Mouse (Mus musculus) C2C12 (cell line): ENCODE measurements around the gene Aktip. TPM values are rescaled to one million over a fixed set of nuclear protein-coding genes. Genes with fewer than 3 reads are reported as not detected.

ENCODE experiments used
- H3K27me3 ChIP-seq: one replicate; pipeline ENCODE4 v1.6.1; 2011; ENCODE audit not compliant: control insufficient read depth, insufficient read depth, insufficient read length
- H3K36me3 ChIP-seq: one replicate; pipeline ENCODE4 v1.6.1; 2011; ENCODE audit not compliant: control insufficient read depth, insufficient read depth
- H3K4me3 ChIP-seq: one replicate; pipeline ENCODE4 v1.5.1; 2011; ENCODE audit warnings: mild to moderate bottlenecking, control low read depth; ENCODE audit not compliant: poor library complexity, insufficient read depth, severe bottlenecking
- H3K79me2 ChIP-seq: one replicate; pipeline ENCODE4 v1.6.1; 2011; ENCODE audit not compliant: control insufficient read depth, insufficient read depth
- H3K79me3 ChIP-seq: one replicate; pipeline ENCODE4 v1.6.1; 2011; ENCODE audit warnings: low read depth, control low read depth
- H3ac ChIP-seq: one replicate; pipeline ENCODE3; 2011; ENCODE audit warnings: low read depth; ENCODE audit not compliant: control insufficient read depth, insufficient read length
- CEBPB ChIP-seq: IDR thresholded peaks from one replicate; pipeline ENCODE4 v1.6.1; 2011; ENCODE audit warnings: low read depth, mild to moderate bottlenecking, control low read depth, moderate library complexity
- CTCF ChIP-seq: IDR thresholded peaks from one replicate; pipeline ENCODE4 v1.5.1; 2011; ENCODE audit not compliant: control insufficient read depth, insufficient read depth, insufficient read length
- FOSL1 ChIP-seq: IDR thresholded peaks from one replicate; pipeline ENCODE4 v1.8.0; 2011; ENCODE audit warnings: mild to moderate bottlenecking, low read length; ENCODE audit not compliant: poor library complexity, insufficient read depth, severe bottlenecking
- MAX ChIP-seq: IDR thresholded peaks from one replicate; pipeline ENCODE4 v1.6.1; 2011; ENCODE audit warnings: mild to moderate bottlenecking, control low read depth
- MYOD1 ChIP-seq: IDR thresholded peaks from one replicate; pipeline ENCODE4 v1.6.1; 2011; ENCODE audit warnings: low read depth; ENCODE audit not compliant: control insufficient read depth, insufficient read length
- MYOG ChIP-seq: IDR thresholded peaks from one replicate; pipeline ENCODE4 v1.6.1; 2011; ENCODE audit not compliant: control insufficient read depth, insufficient read length; ENCODE audit errors: extremely low read depth
- USF1 ChIP-seq: IDR thresholded peaks from one replicate; pipeline ENCODE4 v1.6.1; 2011; ENCODE audit warnings: low read depth, mild to moderate bottlenecking, control low read depth, moderate library complexity
- polyA plus RNA-seq: library from polyadenylated mRNA; unstranded; fragments of >200 nt; fragmentation: generic; extraction: Trizol; gene quantifications from one replicate; pipeline ENCODE4 v1.2.1, GENCODE M21; 2012; ENCODE audit warnings: missing spikeins

Aktip gene
- polyA plus RNA-seq, 1 experiment: 13.0 TPM

DNA sequence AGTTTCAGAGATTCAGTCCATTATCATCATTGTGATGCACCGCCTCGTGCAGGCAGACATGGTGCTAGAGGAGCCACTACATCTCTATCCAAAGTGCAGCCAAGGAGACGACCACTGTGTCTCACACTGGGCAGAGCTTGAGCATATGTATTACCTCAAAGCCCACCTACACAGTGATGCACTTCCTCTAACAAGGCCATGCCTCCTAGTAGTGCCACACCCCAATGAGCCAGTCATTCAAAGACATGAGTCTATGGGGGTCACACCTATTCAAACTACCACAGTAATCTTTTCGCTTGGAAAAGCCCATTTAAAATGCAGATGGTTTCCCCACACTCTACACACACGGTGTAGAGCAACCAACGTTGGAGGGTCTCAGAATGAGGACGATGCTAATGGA lies 48.2 kb downstream of the Aktip start:
- no peaks in the 10 kb centered on the region for H3K27me3 ChIP-seq
- no peaks in the 10 kb centered on the region for H3K79me2 ChIP-seq
- no peak overlapping the region for H3K4me3 ChIP-seq
- no peaks in the 10 kb centered on the region for H3K36me3 ChIP-seq
- no peak overlapping the region for H3ac ChIP-seq
- TF ChIP-seq MYOD1: no peak
- TF ChIP-seq FOSL1: no peak
- TF ChIP-seq MYOG: no peak
- TF ChIP-seq CTCF: no peak
- no peak for TF ChIP-seq USF1
- TF ChIP-seq MAX: no peak
- TF ChIP-seq CEBPB: no peak
- H3K79me3 ChIP-seq: no peaks in the 10 kb centered on the region

DNA sequence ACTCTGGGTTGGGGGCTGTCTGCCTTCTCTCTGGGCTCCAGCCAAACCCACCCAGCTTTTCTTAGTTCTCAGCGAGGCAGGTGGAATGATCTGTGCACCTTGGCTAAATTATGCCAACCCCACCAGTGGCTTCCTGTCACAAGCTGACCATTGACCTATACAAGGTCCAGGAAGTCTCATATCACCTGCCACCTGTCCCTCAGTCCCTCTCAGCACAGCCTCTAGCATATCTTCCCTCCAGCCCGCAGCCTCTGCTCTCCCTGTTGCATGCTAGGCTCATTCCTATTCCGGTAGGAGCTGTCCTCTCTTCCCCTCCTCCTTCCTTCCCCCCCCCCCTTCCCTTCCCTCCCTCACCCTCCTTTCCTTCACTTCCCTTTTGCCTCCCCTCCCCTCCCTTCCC lies 50.5 kb downstream of the Aktip start:
- no peak overlapping the region for H3ac ChIP-seq
- H3K27me3 ChIP-seq: no peaks in the 10 kb centered on the region
- no peaks in the 10 kb centered on the region for H3K79me2 ChIP-seq
- H3K4me3 ChIP-seq: no peak overlapping the region
- no peak for TF ChIP-seq FOSL1
- TF ChIP-seq MYOD1: no peak
- no peak for TF ChIP-seq USF1
- no peak for TF ChIP-seq CTCF
- TF ChIP-seq MYOG: no peak
- TF ChIP-seq MAX: no peak
- TF ChIP-seq CEBPB: no peak
- H3K79me3 ChIP-seq: no peaks in the 10 kb centered on the region
- no peaks in the 10 kb centered on the region for H3K36me3 ChIP-seq

DNA sequence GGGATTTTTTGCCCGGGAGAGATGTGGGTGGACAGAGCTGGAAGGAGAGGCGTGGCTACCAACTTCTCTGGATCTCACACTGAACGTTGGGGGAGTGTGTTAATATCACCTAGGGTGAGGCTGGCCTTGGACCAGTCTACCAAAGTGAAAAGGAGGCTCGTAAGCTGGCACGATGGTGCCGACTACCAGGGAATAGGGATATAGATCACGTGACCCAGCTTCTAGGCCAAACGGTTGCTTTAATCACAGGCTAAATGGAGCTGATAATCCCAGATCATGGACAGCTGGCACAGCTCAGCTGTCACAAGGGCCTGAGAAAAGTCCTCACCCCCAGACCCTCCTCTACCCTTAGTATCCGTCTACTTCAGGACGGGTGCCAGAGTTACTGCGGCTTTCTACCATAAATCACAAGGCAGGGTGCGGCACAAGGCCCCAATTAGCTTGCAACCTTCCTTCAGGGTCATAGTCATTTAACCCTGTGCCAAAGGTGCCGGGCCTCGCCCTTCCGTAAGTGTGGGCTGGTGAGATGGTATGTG lies 51.1 kb downstream of the Aktip start:
- Histone ChIP-seq H3ac (no peak overlapping the region), H3K36me3 (no peaks in the 10 kb centered on the region), H3K79me3 (no peaks in the 10 kb centered on the region), H3K4me3 (no peak overlapping the region), H3K79me2 (no peaks in the 10 kb centered on the region), H3K27me3 (no peaks in the 10 kb centered on the region)
- TF ChIP-seq CEBPB: no peak
- no peak for TF ChIP-seq FOSL1
- no peak for TF ChIP-seq USF1
- TF ChIP-seq MYOG: no peak
- no peak for TF ChIP-seq CTCF
- TF ChIP-seq MAX: no peak
- TF ChIP-seq MYOD1: no peak

DNA sequence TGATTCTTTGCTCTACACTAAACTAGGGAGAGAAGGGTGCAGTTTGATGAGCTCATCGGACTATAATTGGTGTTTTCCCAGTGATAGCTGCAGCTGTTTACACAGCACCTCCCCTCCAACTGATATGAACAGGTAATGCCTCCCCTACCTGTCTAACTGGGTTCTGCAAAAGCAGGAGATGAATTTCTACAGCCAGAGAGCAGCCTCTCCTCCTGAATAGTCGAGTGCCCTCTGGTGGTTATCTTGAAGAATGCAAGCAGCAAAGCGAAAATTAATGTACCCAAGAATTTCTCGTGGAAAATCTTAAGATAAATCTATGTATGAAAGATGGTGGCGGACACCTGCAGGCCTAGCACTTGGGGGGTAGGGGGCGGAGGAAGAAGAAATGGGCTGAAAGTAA lies 52.1 kb downstream of the Aktip start:
- no peak overlapping the region for H3ac ChIP-seq
- no peak for TF ChIP-seq MAX
- peak; percentile 10 for TF ChIP-seq CTCF
- TF ChIP-seq CEBPB: no peak
- no peak for TF ChIP-seq MYOG

DNA sequence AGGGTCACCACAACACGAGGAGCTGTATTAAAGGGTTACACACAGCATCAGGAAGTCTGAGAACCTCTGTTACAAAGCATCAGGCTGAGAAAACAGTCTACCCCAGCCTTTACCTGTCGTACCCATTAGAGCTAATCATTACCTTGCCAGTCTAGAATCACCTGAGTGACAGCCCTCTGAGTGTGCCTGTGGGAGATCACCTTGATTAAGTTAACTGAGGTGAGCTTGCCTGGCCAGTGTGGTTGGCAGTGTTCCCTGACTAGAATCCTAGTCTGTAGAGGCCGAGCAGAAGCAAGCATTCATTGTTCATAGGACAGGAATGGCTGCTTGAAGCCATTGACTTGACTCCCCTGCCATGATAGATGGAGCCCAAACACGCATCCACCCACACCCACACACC lies 58.9 kb downstream of the Aktip start:
- Histone ChIP-seq H3K27me3 (no peaks in the 10 kb centered on the region), H3K79me3 (no peaks in the 10 kb centered on the region), H3K36me3 (no peaks in the 10 kb centered on the region), H3K4me3 (no peak overlapping the region), H3ac (no peak overlapping the region), H3K79me2 (no peaks in the 10 kb centered on the region)
- TF ChIP-seq MYOD1 (no peak), CTCF (no peak), MAX (no peak), FOSL1 (no peak), MYOG (no peak), USF1 (no peak), CEBPB (no peak)

More for the DNA sequence above, 52.1 kb downstream of the Aktip start:
- H3K4me3 ChIP-seq: no peak overlapping the region
- H3K79me3 ChIP-seq: no peaks in the 10 kb centered on the region
- H3K36me3 ChIP-seq: no peaks in the 10 kb centered on the region
- no peaks in the 10 kb centered on the region for H3K79me2 ChIP-seq
- no peaks in the 10 kb centered on the region for H3K27me3 ChIP-seq

DNA sequence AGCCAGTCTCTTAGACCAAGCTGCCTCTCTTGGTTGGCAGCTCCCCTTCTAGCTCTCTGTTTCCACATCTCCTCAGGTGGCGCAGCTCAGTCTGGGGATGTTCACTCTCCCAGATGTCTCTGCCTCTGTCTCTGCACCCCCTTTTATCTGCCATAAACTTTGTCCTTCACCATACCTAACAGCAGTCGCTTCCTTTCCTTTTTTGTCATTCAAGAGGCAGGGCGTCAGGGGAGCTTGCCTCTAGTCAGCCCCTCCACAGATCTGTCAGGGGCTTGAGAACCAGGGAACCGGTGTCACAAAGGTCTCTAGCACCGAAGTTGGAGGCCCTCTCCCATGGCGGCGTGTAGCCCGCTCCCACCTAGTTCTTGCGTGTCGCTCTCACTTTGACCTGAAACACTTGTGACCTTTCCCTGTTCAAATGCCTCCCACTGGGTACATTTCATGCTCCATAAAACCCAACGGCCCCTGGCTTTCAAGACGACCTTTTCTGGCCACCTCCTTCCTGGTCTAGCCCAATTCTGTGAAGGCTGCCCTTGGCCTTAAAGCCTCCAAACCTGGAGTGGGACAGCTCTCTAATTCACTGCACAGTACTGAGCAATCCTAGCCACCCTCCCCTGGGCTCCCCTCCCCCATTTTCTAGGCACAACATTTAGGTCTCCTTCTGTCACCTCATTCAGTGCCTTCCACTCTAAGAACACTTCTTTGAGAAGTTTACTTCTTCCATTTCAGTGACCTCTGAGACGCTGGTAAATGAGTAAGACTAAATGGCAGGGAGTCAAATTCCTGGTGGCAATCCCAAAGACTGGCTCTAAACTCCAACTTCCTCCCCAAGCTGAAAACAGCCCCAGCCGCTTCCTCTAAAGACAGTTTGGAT lies 64.2 kb downstream of the Aktip start:
- no peak overlapping the region for H3ac ChIP-seq
- H3K4me3 ChIP-seq: no peak overlapping the region
- TF ChIP-seq MAX (no peak), CEBPB (no peak), MYOD1 (no peak), CTCF (no peak), USF1 (no peak), FOSL1 (no peak), MYOG (no peak)
- H3K36me3 ChIP-seq: no peaks in the 10 kb centered on the region
- H3K79me2 ChIP-seq: peaks cover 8% of the 10 kb centered on the region
- no peaks in the 10 kb centered on the region for H3K27me3 ChIP-seq
- H3K79me3 ChIP-seq: no peaks in the 10 kb centered on the region
